Mouse (Mus musculus) gastrocnemius, postnatal 4 days (tissue): ENCODE data around the gene Adcy7. TPM values are rescaled to one million over a fixed set of nuclear protein-coding genes. Genes with fewer than 3 reads are reported as not detected.

Experiments used
- DNase-seq, 2 experiments: peaks; one replicate each; pipeline ENCODE4 v3.0.0; 2021 to 2022; ENCODE audit warnings: low spot score in 2 of 2, mixed read lengths in 2 of 2
- long read RNA-seq, 2 experiments: library from polyadenylated mRNA; stranded (forward); transcript quantifications; one replicate each; pipeline ENCODE4 v2.0.0; 2021
- total RNA-seq, 2 experiments: library from RNA; stranded (reverse); gene quantifications; 2 replicates each; pipeline ENCODE4 v1.2.3; 2021

The Adcy7 gene
- 10 to 100 TPM; 16.8 to 22.7 TPM for total RNA-seq
- long read RNA-seq, experiment 1, full-length matches to known transcripts, result 8 of 21 reads
- long read RNA-seq, experiment 1, partial matches to known transcripts, result 6 of 21 reads
- long read RNA-seq, experiment 1, other reads (novel, unspliced or antisense), result 7 of 21 reads
- long read RNA-seq, experiment 2, full-length matches to known transcripts, result 6 of 23 reads
- long read RNA-seq, experiment 2, partial matches to known transcripts, result 10 of 23 reads
- long read RNA-seq, experiment 2, other reads (novel, unspliced or antisense), result 7 of 23 reads

DNA sequence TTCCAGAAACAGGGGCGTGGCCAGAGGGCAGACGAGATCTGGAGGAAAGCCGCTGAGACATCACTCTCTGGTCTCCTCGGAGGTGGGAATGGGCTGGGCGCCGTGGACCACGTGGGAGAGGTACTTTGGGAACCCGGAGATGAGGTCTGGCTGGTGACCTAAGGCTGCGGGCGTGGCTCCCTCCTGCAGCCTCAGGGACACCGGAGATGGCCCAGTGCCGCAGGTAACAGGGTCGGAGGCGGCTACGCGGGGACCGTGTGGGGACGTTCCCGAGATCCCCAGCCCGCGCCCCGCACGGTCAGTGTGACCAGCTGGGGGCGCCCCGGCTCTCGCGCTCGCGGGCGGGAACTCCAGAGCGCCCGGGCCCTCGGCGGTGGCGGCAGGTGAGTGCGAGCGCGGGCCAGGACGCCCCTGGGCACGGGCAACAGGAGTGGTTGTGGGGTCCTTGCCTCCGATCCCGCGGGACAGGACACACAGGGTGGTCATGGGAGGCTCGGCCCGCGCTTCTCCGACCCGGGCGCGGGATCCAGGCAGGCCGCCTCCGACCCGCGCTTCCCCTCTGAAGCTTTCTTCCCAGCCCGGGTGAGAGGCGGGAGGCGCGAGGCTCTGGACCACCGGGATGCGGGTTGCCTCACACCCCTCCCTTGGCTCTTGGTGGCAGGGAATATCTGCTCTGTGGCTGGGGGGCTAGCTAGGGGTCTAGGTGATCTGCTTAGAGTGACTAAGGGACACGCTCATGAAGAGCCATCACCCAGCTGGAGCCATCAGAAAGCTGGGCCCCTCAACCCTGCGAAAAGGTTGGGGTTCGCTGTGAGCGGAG lies at the start of gene Adcy7:
Gene Adcy7 (plus strand): TSS at position 173 of the 820 bp plus-strand sequence.
- peak; percentile 71 to 75 for DNase-seq

DNA sequence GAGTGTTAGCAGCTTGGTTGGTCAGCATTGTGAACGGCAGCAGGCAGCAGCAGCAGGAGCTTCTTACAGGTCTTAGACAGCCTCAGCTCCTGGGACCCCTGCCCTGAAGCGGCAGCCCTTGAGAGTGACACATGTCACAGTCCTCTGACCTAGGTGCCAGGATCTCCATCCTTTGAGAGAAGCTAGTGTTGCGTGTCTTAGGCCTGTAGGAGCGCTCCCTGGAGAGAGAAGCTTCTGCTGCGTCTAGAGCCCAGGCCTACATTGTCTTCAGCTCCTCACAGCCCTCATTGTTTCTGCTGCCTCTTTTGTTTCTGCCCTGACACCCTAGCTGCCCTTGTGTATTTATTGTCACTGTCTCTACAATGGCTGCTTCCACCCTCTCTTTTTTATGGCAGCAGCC lies 46.8 kb upstream of the Adcy7 start:
- no peak for DNase-seq

DNA sequence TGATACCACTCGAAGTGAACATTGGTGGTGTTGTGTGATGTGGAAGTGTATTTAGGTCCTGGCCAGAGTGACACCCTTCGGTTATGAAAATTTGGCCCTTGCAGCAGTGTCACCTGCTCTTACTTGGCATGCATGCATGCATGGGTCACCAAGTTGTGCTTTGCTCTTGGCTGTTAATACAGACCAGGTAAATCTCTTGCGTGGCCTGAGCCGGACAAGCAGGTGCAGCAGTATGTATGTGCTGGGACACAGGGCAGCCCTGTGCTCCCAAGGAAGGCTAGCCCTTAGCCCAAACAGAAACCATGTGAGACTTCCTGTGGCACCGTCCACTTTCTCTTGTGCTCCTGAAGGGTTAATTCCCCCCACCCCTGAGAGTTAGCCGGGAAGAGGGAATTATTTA lies 44.4 kb upstream of the Adcy7 start:
- DNase-seq, result no peak

DNA sequence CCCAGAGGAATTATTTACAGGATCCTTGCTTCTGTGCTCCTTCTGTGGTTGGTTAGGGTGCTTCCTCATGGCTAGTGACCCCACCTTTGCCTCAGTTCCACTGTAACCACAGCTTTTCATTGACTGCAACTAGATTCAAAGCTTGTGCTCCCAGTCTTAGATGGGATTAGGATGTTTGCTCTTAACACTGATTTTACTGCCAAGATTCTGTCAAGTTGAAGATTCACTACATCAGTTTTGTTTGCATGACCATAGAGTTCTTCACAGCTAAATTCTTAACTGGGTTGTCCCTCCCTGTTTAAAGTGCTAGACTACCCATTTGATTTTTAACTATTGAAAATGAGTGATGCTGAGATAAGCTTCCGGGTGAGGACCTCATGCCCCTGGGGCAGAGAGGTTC lies 43.9 kb upstream of the Adcy7 start:
- DNase-seq, result no peak

DNA sequence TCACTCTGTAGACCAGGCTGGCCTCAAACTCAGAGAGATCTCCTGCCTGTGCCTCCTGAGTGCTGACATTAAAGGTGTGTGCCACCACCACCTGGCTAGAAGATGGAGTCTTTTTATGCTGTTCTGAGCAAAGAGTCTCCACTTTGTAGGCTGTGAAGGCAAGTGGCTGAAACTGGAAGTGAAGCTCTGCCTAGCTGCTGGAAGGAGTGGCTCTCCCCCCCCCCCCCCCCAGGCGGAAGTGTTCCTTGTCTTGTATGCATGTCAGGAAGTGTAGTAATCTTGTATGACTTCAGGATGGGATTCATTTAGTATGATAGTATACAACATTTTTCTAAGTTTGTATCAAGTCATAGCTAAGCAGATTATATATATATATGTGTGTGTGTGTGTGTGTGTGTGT lies 43.4 kb upstream of the Adcy7 start:
- no peak for DNase-seq

DNA sequence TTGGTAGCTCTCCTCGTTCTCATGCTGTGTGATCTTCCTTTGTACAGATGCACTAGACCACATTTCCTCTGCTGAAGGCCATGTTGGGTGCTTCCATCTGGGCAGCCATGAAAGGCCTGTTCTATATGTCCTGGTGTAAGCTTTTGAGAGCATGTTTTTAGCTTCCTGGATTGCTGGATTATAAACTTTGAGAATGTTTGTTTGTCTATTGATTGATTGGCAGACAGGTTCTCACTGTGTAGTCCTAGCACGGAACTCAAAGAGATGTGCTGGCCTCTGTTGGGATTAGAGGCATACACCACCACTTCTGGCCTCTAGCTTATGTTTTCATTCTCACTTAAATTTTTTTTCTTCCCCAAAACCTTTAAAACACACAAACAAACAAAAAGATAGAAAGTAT lies 35.5 kb upstream of the Adcy7 start:
- no peak for DNase-seq

DNA sequence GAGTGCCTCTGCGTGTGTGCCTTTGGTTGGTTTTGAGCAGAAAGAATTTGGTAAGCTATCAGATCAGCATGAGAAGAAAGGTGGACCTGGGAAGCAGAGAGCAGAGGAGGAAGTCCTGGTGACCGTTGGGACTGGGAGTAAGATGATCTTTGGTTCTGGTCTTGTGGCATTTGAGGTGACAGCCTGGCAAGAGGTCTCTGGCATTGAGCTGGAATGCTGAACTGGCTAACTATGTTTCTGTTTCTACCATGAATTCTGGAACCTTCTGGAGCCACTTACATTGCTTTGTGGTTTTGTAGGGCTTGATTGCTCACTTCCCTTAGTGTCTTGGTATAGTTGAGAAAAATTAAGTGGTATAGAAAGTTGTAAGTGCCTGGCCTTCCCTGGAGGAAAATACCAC lies 34.6 kb upstream of the Adcy7 start:
- DNase-seq, result no peak

DNA sequence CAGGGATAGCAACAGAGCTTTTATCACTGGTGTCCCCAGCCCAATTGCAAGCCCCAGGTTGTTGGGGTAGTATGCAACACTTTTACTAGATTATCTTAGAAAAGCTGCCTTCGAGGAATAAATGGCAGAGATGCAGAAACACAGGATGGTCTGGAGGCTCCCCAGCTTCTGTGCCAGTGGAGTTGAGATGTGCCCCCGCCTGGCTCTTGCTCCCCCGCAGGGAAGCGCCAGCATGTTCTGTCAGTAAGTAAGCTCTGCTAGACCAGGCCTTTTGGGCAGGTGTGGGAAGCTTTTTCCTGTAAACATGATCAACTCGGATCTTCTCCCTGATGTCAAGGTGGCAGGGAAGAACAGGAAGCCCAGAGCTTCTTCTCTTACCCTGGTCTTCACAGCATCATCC lies 32.9 kb upstream of the Adcy7 start:
- no peak for DNase-seq

DNA sequence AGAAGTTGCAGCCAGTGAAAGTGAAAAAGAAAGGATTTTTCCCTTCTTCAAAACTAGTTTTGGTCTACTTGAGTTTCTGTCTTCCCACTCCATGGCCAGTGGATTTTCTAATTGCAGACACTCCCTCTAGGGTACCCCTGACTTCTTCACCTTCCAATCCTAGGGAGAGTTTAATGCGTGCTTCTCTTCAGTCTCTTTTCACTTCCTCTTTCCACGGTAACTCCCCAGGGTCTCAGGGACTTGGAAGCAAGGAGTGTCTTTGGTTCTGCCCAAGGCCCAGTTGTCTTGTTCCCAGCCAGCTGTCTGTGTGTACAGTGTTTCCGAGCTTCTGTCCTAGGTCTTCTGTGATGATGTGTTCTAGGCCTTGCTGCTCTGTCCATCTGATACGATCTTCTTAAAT lies 30.3 kb upstream of the Adcy7 start:
- DNase-seq, result no peak

DNA sequence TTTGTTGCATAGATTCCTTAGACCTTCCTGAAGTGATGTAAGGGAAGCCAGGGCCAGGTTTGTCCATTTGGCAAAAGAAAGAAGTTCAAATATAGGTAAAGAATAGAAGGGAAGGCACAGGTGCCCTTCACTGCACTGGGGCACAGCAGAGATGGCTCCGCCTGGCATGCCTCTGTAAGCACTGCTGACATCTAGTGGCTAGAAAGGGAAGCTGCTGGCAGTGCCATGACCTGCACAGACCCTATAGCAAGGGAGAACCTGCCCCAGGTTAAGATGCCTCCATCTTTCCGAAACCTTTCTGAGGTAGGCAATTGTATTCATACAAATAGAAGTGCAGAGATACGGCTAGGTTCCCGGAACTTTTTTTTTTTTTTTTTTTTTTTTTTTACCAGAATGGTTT lies 27.9 kb upstream of the Adcy7 start:
- peak in 1 of 2 experiments; percentile 40 for DNase-seq

DNA sequence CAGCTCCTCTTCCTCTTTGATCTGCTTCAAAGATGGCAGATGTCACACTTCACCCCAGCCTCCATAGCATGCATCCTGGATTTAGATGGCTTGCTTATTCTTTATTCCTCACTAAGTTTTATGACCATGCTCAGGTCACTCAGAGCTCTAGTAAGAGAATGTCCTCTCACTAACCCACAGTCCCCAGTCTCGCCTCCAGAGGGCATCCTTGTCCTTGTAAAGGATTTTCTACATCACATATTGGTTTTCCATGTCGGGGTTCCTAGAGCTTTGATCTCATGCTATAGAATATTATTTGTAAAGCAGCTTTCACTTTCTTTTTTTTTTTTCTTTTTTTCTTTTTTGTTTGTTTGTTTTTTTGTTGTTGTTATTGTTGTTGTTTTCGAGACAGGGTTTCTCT lies 19.4 kb upstream of the Adcy7 start:
- no peak for DNase-seq

DNA sequence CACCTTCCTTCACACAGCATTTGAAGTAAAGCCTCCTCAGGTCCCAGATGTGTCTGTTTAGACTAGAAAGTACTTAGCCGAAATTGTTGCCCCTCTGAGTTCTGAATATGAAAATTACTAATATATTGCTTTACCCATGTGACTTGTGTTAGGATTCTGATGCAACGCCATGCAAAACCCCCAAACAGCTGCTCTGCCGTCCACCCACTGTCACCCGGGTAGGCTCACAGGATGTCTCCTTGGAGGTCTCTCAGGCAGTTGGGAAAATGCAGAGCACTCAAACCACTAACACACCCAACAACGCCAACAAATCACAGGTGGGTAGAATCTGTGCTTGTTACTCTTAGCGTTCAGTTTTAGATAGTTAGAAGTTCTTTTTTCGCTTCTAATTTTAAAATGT lies 17.2 kb upstream of the Adcy7 start:
- DNase-seq, result no peak

DNA sequence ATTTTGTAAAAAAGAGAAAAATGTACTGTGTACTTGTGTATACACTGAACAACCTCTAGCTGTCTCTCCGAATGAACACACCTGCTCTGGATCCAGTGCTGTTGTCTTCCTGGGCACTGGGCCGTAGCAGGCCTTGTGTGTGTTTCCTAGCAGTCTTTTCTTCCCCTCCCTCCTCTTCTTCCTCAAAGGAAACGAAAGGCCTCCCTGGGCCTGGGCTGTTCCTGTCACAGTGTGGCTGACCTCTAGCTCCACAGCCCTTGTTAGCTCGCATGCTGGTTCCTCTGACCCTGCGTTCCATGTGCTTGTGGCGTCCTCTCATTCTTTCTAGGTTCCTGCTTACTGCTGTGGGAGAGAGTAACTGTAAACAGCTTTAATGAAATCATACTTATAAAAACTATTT lies 14.2 kb upstream of the Adcy7 start:
- DNase-seq, result no peak

DNA sequence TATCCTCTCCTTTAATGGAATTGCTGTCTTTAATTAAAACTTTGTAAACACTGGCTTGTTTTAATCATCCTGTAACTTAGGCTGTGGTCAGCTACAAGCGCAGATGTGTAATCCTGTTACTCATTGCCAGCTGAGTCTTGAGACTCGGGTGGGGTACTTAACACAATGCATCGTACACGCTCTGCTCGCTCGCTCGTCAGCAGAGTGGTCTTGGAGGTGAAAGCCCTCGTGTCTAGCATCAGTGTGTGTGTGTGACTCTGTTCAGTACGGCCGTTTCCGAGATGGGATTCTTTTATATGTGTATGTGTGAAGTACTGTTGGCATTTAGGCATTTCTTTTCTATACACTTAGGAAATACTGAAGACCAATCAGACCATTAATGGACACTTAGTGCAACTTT lies 13.7 kb upstream of the Adcy7 start:
- no peak for DNase-seq

DNA sequence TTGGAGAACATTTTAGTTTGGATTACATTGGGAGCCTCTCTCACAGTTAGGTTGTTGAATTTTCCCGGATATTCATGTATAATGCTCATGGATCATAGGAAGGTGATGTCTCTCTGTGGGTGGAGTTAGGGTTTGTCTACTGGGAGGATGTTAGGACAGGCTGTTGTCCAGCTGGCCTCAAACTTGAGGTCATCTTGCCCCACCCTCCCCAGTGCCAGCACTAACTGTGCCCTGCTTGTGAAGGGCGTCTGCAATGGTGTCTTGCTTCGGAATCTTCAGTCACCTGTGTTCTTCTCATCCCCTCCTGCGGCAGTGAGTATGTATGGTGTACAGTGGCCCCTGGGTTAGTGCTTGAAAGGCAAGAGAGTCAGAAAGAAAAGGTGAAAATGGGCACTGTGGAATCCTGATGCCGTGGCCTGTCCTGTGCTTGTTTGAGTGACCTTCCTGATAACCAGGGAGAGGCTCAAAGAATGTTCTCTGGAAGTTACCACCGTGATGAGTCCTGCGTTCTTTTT lies 11.7 kb upstream of the Adcy7 start:
- no peak for DNase-seq

DNA sequence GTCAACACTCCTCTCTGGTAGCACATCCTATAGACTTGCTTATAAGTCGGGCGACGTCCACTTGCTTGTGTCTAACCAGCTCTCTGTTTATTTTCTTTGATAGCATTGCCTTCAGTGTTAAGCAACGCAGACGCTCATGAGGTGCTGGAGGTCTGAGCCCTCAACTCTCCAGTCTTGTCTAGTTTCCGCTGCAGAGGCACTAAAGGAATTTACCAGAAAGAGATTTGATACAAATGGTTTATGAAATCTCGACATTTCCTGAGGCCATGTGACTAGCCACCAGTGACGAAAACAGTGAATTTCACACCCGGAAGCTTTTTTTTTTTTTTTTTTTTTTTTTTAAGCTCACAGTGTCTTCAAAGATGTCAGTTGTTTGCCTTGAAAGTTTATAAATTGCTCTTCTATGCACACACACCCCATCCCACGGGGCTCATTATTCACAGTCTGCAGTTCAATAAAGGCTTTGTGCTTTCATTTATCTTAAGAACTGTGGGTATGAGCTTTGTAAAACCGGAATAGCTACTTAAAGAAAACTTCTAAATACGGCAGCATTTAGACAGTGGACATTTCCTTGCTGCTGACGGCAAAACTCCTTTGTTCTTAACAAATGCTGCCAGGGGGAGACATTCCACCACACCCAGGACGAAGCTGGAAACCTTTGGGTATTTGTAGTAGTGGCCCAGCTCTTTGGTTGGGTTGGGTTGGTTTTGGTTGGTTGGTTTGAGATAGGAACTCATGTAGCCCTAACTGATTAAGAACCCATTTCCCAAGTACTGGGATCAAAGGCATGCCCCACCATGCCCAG lies 9.2 kb upstream of the Adcy7 start:
- DNase-seq, result no peak

DNA sequence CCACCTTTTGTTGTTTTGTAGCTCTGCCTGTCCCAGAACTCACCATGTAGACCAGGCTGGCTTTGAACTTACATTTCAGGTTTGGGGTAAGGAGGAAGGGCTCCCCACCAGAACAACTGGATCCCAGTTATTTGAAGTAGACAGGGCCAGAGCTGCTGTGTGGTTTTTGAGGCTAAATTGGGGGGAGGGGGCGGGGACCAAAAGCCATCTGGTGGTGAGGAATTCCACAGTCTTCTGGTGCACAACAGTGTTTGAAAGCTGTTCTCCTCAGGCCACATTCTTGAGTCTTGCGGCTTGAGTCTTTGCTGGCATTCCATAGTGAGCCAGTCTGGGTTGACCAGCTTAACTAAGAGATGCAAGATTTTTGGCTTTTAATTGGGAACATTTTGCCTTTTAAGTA lies 6.7 kb upstream of the Adcy7 start:
- DNase-seq, result no peak

DNA sequence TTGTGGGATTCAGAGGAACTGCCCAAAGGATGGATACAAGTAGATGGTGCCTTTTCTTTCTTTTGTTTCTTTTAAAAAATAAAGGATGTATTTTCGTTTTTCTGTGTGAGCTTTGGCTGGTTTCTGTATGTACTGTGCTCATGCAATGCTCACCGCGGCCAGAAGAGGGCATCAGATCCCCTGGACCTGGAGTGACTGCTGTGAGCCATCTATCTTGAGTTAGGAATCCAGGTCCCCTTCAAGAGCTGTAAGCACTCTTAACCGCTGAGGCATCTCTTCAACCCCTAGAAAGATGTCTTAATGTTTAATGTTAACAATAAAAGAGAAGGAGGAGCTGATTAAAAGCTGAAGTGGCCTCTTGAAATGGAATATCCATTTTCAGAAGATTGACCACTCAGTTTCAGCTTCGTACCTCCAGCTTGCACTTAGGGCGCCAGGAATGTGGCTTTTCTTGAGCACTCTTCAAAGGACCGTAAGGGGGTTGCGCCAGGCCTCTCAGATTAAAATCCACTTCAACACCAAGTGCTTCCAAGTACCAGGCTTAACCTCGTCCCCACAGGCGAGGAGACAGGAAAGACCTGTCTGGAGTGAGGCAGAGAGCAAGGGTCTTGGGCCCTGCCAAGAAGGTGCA lies 5.9 kb upstream of the Adcy7 start:
- peak; percentile 74 to 85 for DNase-seq

DNA sequence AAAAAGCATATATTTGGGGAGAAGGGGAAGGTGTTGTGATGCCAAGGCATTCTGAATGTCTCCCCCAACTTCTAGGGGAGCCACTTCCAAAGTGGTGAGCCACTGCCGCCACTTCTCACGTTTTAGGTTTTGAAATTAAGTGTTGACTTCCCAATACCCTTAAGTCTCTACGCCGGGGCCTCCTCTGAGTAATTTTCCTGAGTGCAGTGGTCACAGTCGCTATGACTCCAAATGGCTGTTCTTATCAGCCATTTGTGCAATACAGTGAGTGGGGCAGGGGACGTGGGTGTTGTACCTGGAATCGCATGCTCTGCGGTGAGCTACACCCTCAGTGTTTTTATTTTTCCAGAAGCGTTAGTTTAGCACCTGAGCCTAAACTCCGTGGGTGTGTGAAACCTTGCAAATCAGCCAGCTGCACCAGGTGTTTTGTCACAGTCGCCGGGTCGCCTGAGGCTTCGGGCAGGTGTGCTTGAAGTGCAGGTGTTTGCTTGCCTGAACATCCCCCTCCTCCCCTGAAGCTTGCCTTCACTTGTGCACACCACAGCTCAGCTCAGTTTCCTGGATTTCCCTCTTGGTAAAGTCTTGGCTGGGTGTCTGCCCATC lies 5.3 kb upstream of the Adcy7 start:
- no peak for DNase-seq

DNA sequence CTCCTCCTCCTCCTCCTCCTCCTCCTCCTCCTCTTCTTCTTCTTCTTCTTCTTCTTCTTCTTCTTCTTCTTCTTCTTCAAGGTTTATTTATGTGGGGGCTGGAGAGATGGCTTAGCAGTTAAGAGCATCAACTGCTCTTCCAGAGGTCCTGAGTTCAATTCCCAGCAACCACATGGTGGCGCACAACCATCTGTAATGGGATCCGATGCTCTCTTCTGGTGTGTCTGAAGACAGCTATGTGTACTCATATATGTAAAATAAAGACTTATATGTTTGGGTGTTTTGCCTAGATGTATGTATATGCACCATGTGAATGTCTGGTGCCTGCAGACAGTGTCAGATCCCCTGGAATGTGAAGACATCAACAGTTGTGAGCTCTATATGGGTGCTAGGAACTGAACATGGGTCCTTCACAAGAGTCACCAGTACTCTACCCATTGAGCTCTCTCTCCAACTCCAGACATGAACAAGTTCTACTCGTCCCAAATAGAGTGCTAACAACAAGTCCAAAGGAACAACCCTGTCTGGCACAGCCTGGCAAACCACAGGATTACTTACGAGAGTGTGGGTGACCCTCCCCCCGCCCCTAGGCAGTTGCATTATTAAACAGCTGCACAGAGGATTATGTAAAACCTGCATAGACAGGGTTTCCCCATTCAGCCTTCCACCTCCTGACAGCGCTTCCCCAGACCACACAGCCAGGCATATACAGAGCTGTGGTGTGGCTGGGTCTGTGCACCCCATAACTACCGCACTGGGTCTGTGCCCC lies 2.9 kb upstream of the Adcy7 start:
- peak in 1 of 2 experiments; percentile 11 for DNase-seq
